Mouse (Mus musculus): ENCODE measurements at regions not wholly inside any gene's neighbourhood (a gene's known extent, or its start where the extent isn't known, plus 50 kb on each side); places are given as distances from the start of the nearest gene placed in this dataset.

- TF ChIP-seq CTCF (IDR thresholded peaks at IDR 0.05; ENCODE audit: insufficient read depth, low read length): no peak
- no peak for TF ChIP-seq POLR2A (IDR thresholded peaks at IDR 0.05; ENCODE audit: borderline replicate concordance, extremely low read depth, low read depth, low read length)
Measured at GRCm38 (mm10) chr4:91051913-91052312, 348.7 kb downstream of the Elavl2 start.
